Mouse (Mus musculus) embryonic facial prominence, embryonic 14.5 days (tissue): ENCODE data around the gene Cfd. TPM values are rescaled to one million over a fixed set of nuclear protein-coding genes. Genes with fewer than 3 reads are reported as not detected.

Source experiments
- ATAC-seq: fragments of 200-750 bp; cut with Nextera tagmentation; 2 replicates; pipeline ENCODE4 v1.8.0; 2017; ENCODE audit warnings: low read depth, moderate number of reproducible peaks, moderate TSS enrichment
- DNase-seq: peaks from one replicate; pipeline ENCODE4 v3.0.0-alpha.2; 2015; ENCODE audit warnings: low spot score
- H3K27ac ChIP-seq: fragments of 300-500 bp; sonication (generic); replicated peaks from 2 replicates; pipeline ENCODE4 v1.5.1; 2014; ENCODE audit warnings: low read depth, mild to moderate bottlenecking, low read length, moderate library complexity
- H3K27me3 ChIP-seq: fragments of 300-500 bp; sonication (generic); replicated peaks from 2 replicates; pipeline ENCODE4 v1.6.1; 2014; ENCODE audit warnings: low read length; ENCODE audit not compliant: control insufficient read depth, insufficient read depth
- H3K36me3 ChIP-seq: fragments of 300-500 bp; sonication (generic); 2 replicates; pipeline ENCODE4 v1.6.1; 2014; ENCODE audit warnings: low read length, mixed read lengths; ENCODE audit not compliant: control insufficient read depth, insufficient read depth
- H3K4me1 ChIP-seq: fragments of 300-500 bp; sonication (generic); 2 replicates; pipeline ENCODE4 v1.6.1; 2014; ENCODE audit warnings: antibody characterized with exemption, low read length; ENCODE audit not compliant: control insufficient read depth, insufficient read depth
- H3K4me2 ChIP-seq: fragments of 300-500 bp; sonication (generic); 2 replicates; pipeline ENCODE4 v1.6.1; 2014; ENCODE audit warnings: low read depth, mild to moderate bottlenecking, low read length, moderate library complexity, mixed read lengths
- H3K4me3 ChIP-seq: fragments of 300-500 bp; sonication (generic); 2 replicates; pipeline ENCODE4 v1.5.1; 2014; ENCODE audit warnings: low read depth, mild to moderate bottlenecking, low read length
- H3K9ac ChIP-seq: fragments of 300-500 bp; sonication (generic); 2 replicates; pipeline ENCODE4 v1.6.1; 2014; ENCODE audit warnings: low read depth, mild to moderate bottlenecking, low read length, moderate library complexity, mixed read lengths
- H3K9me3 ChIP-seq: fragments of 300-500 bp; sonication (generic); 2 replicates; pipeline ENCODE4 v1.6.1; 2016; ENCODE audit warnings: low read length; ENCODE audit not compliant: control insufficient read depth
- WGBS: fragments of 180-500 bp; shearing (Covaris S2); extraction: QIAGEN DNeasy Blood & Tissue Kit; methylation state at CpG from one replicate; pipeline ENCODE4 v1.1.7; 2014; 5-methylcytosine and 5-hydroxymethylcytosine counted together
- polyA plus RNA-seq: library from polyadenylated mRNA; unstranded; fragments of >200 nt; fragmentation: Nextera tagmentation; extraction: Ambion mirVana; gene quantifications from 2 replicates; pipeline ENCODE4 v1.2.1, GENCODE M21; 2014

Gene Cfd
- polyA plus RNA-seq, 1 experiment from 2014 or later = not detected

- Histone ChIP-seq H3K4me3 (peak within 1 kb of the TSS; percentile 32), H3K4me2 (peak within 1 kb of the TSS; percentile 49), H3K4me1 (peaks cover 18% of the 10 kb centered on the region), H3K27ac (no peak within 1 kb of the TSS), H3K9ac (no peak within 1 kb of the TSS; the same call in 1 of the 2 replicates), H3K27me3 (peaks cover 60% of the 10 kb centered on the region), H3K9me3 (no peaks in the 10 kb centered on the region), H3K36me3 (no peaks in the 10 kb centered on the region)
- no peak for ATAC-seq
- 6% methylated on average over 14 of the region's 41 CpGs for WGBS
- no peak for DNase-seq
These were observed 30.4 kb downstream of the Cfd start, which contains the start of gene R3hdm4 for GRCm38 (mm10) chr10:79920958-79921535. TSS of gene R3hdm4 (minus strand) at chr10:79921208.

GRCm38 (mm10) chr10:79921572-79921971 lies 30.9 kb downstream of the Cfd start:
- H3K36me3 ChIP-seq = no peaks in the 10 kb centered on the region
- ATAC-seq (no peak), DNase-seq (peak; percentile 27)
- H3K9me3 ChIP-seq = no peaks in the 10 kb centered on the region
- 1% methylated on average over 21 of the region's 34 CpGs for WGBS
- peaks cover 60% of the 10 kb centered on the region for H3K27me3 ChIP-seq
- H3K4me3 ChIP-seq = peak overlapping the region; percentile 32
- peak overlapping the region; percentile 49 for H3K4me2 ChIP-seq
- no peak overlapping the region for H3K27ac ChIP-seq
- H3K4me1 ChIP-seq = peaks cover 18% of the 10 kb centered on the region
- no peak overlapping the region; the same call in 1 of the 2 replicates for H3K9ac ChIP-seq

DNA sequence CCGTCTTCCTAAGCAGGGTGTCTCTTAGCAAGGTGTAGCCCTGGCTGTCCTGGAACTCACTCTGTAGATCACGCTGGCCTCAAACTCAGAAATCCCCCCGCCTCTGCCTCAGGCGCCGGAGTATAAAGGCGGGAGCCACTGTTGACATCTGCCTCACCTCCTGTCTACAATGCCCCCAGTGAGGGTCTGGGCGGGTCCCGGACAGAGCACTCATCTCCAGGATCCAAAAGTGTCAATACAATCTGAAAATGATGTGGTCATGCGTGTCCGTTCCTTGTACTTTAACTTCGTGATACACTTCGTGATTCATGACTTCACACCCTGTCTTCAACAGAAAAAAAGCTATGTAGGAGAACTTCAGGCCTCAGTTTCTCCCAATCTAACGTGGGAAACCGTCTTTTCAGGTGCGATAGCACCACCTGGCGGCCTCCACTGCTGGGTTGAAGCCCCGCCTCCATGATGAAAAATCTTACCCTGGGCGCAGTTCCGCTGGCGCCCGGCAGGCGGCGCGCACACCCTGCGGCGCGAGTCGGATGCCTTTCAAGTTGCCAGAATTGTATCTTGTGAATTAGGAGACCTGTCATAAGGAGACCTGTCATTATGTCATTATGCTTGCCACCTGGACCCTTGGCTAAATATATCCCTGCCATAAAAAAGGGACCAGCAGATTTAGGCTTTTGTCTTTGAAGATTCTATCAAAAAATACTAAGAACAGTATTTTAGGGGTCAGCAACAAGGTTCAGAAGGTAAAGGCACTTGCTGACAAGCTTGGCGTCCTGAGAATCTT lies 34.5 kb downstream of the Cfd start:
- whole genome bisulfite sequencing = 10% methylated on average over 29 of the region's 29 CpGs

DNA sequence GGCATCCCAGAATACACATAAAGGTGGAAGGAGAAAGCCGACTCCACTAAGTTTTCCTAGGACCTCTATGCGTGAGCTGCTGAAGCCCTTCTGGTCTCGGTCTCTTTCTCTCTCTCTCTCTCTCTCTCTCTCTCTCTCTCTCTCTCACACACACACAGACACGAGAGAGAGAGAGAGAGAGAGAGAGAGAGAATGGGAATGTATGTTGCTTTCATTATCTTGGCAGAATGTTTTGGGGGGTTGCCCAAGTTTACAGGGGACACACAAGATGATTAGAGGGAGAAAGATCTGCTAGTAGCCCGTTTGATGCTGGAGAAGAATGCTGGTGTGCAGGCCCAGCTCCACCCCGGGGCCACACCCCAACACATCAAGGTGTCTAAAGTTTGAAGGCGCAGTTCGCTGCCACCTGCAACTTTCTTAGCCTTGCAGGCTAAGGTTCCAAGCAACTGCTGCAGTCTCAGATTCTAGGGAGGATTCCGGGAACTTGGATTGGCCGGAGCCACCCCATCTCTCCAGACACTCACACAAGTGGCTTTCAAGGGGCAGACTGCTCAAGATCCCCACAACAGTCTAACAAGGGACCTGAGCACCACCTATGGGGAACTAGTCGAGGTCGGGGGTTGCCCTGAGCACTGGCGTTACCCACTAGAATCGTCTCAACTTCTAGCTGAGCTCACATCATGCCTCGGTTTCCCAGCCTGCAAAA lies 35.3 kb downstream of the Cfd start:
- peaks cover 20% of the 10 kb centered on the region for H3K4me1 ChIP-seq
- peak; percentile 2; the same call in 1 of the 2 replicates for ATAC-seq
- 0 out of 2 replicates have a peak, but pooled peaks cover 8% of the 10 kb centered on the region for H3K36me3 ChIP-seq
- peak overlapping the region; percentile 85 for H3K4me3 ChIP-seq
- peak overlapping the region; percentile 94 for H3K4me2 ChIP-seq
- DNase-seq = no peak
- H3K9me3 ChIP-seq = no peaks in the 10 kb centered on the region
- 9% methylated on average over 13 of the region's 15 CpGs for WGBS
- H3K27me3 ChIP-seq = peaks cover 24% of the 10 kb centered on the region
- peak overlapping the region; percentile 91 for H3K9ac ChIP-seq
- H3K27ac ChIP-seq = peak overlapping the region; percentile 94

More for the DNA sequence above, 34.5 kb downstream of the Cfd start:
- H3K36me3 ChIP-seq = 0 out of 2 replicates have a peak, but pooled peaks cover under 1% of the 10 kb centered on the region
- H3K27me3 ChIP-seq = peaks cover 32% of the 10 kb centered on the region
- 0 out of 2 replicates have a peak overlapping the region, but pooled peaks have one; percentile 94 for H3K27ac ChIP-seq
- no peak; the same call in 1 of the 2 replicates for ATAC-seq
- H3K4me2 ChIP-seq = peak overlapping the region; percentile 94; the same call in 1 of the 2 replicates
- H3K9ac ChIP-seq = no peak overlapping the region
- no peaks in the 10 kb centered on the region for H3K9me3 ChIP-seq
- peaks cover 25% of the 10 kb centered on the region for H3K4me1 ChIP-seq
- H3K4me3 ChIP-seq = peak overlapping the region; percentile 85; the same call in 1 of the 2 replicates
- DNase-seq = peak; percentile 88

GRCm38 (mm10) chr10:79926491-79927323 lies 36.1 kb downstream of the Cfd start, which contains the start of gene Arid3a:
TSS of gene Arid3a (plus strand) at chr10:79927043.
- Histone ChIP-seq H3K4me2 (peak within 1 kb of the TSS; percentile 94), H3K9me3 (no peaks in the 10 kb centered on the region), H3K27ac (peak within 1 kb of the TSS; percentile 94), H3K27me3 (peaks cover 16% of the 10 kb centered on the region), H3K4me1 (peaks cover 12% of the 10 kb centered on the region), H3K36me3 (peaks cover 16% of the 10 kb centered on the region), H3K4me3 (peak within 1 kb of the TSS; percentile 85), H3K9ac (peak within 1 kb of the TSS; percentile 91)
- DNase-seq = peak; percentile 96
- ATAC-seq = peak; percentile 88
- WGBS = under 1% methylated on average over 54 of the region's 63 CpGs

DNA sequence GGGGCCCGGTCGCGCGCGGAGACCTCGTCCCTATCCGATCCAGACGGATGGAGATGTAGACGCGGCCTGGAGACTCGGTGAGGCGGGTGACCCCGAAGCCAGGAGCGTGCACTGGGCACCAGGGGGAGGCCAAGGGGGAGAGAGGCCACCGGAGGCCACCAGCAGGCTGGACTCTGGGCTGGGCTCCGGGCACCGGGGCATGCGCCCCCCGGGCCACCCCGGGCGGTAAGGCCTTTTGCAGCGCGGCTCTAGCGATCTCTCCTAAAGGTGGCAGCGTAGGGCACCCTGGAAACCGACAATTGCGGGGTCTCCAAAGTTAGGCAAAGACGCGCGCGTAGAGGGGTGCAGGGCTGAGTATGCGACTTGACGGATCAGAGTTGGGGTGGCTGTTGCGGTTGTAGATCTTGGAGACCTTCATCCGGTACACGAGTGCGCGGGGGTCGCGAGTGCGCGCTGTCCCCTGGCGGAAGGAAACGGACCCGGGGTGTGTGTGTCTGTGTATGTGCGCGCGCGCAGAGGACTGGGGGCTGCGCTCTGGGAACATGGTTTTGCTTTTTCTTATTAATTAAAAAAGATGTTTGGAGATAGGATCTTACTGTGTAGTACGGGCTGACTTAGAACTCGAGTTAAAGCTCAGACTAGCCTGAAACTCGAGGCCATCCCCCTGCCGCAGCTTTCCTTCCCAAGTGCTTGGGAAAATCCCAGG lies 36.8 kb downstream of the Cfd start:
- WGBS = 0% methylated on average over 43 of the region's 54 CpGs
- Histone ChIP-seq H3K4me1 (peaks cover 15% of the 10 kb centered on the region), H3K9ac (peak overlapping the region; percentile 91), H3K9me3 (no peaks in the 10 kb centered on the region), H3K27me3 (peaks cover 9% of the 10 kb centered on the region), H3K4me2 (peak overlapping the region; percentile 94), H3K27ac (peak overlapping the region; percentile 94), H3K4me3 (peak overlapping the region; percentile 85), H3K36me3 (peaks cover 23% of the 10 kb centered on the region)
- DNase-seq (peak; percentile 71), ATAC-seq (peak; percentile 10)

GRCm38 (mm10) chr10:79928030-79928694 lies 37.5 kb downstream of the Cfd start:
- peaks cover 19% of the 10 kb centered on the region for H3K4me1 ChIP-seq
- peak overlapping the region; percentile 91 for H3K9ac ChIP-seq
- H3K9me3 ChIP-seq = no peaks in the 10 kb centered on the region
- no peak for ATAC-seq
- peaks cover 2% of the 10 kb centered on the region for H3K27me3 ChIP-seq
- peak overlapping the region; percentile 94 for H3K27ac ChIP-seq
- peaks cover 30% of the 10 kb centered on the region for H3K36me3 ChIP-seq
- peak; percentile 56 for DNase-seq
- peak overlapping the region; percentile 85 for H3K4me3 ChIP-seq
- WGBS = 2% methylated on average over 25 of the region's 29 CpGs
- peak overlapping the region; percentile 94 for H3K4me2 ChIP-seq
